Mouse (Mus musculus) cerebellum, adult 11 months (tissue): ENCODE data around the gene Olfr1383.
"Not testable (repeated sequence)": the region's sequence is repeated elsewhere in the genome, so short reads cannot be mapped to it uniquely, and the experiment has no call there.

ENCODE experiments used
- DNase-seq: peaks from one replicate; pipeline ENCODE4 v3.0.0; 2022

Olfr1383 gene

DNA sequence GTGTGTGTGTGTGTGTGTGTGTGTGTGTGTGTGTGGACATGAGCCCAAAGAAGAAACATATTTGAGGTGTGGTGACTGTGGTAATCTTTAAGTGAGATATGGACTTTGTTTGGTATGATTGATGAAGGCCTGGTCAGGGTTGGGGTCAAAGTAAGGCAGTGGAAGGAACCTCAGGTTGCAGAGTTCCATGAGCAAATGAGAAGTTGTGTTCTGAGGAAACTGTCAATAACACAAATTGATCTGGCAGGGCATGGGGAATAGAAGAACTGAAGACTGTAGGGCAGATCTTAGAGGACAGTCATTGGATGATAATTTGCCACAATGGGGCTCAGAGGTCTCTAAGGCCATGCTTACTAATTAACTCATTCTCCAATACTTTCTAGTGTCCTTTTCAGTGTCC is at the start of gene Olfr1383:
TSS of gene Olfr1383 (plus strand) at position 301 of the 400 bp plus-strand sequence.
- no peak for DNase-seq

GRCm38 (mm10) chr11:49485973-49486372 is 33.5 kb upstream of the Olfr1383 start:
- no peak for DNase-seq

GRCm38 (mm10) chr11:49488770-49489169 is 30.7 kb upstream of the Olfr1383 start, which contains the start of gene Olfr1385:
TSS of gene Olfr1385 (plus strand) at chr11:49489070.
- DNase-seq, result not testable (repeated sequence)

GRCm38 (mm10) chr11:49518086-49518485 is 1.4 kb upstream of the Olfr1383 start:
- DNase-seq, result no peak

GRCm38 (mm10) chr11:49527947-49528346 is 8.5 kb downstream of the Olfr1383 start, which contains the start of gene Olfr1382:
TSS of gene Olfr1382 (plus strand) at chr11:49528247.
- DNase-seq, result no peak

DNA sequence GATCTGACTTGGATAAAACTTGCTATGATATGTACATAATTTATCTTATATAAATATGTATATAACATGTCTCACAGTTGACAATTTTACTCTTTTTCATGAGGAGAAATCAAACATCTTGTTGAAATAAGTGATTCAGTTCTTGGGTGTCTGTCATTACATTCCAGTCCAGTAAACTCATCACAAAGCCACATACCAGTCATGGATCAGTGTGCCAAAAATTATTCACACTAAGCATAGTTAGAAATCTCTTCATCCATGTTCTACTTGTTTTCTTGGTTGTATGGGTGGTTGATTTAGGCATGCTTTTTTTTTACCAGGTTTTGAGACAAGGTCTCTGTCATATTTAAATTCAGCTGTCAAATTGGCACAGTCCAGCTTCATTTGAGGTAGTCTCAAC is 13.3 kb downstream of the Olfr1383 start:
- no peak for DNase-seq

GRCm38 (mm10) chr11:49536631-49537030 is 17.2 kb downstream of the Olfr1383 start:
- not testable (repeated sequence) for DNase-seq

GRCm38 (mm10) chr11:49543149-49543548 is 23.7 kb downstream of the Olfr1383 start, which contains the start of gene Olfr1381:
TSS of gene Olfr1381 (plus strand) at chr11:49543449.
- not testable (repeated sequence) for DNase-seq

DNA sequence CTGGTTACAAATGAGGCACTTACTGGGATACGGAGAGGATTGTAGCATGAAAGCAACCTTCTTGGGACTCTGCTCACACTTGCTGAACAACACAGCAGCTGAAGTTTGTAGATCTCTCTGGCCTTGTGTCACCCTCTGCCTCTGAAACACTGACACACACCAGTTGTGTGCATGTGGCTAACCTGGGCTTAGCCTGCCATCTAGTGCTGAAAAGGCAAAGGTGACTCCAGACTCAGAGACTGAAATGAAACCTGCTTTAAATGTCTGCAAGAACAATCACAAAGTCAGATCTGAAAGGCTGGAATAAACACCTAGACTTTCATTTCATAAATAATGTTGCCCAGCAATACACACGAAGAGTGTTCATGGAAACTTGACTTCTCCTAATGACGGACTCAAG is 34.6 kb downstream of the Olfr1383 start:
- DNase-seq, result not testable (repeated sequence)

DNA sequence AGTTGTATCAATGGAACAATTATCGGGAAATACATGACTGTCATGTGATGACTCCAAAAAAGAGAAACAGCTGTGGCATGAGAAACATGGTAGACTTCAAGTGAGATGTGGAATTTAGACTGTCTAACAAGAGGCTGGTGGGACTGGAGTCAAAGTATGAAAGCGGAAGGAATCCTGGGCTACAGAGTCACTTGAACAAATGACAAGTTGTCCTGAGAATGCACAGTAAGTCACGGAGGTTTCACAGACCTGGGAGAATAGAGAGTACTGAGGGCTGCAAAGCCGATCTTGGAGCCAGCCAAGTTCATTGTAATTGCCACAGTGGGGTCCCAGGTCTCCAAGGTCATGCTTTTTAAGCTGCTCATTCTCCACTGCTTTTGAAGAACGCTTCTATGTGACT is 37.1 kb downstream of the Olfr1383 start, which contains the start of gene Olfr1380:
TSS of gene Olfr1380 (plus strand) at position 301 of the 400 bp plus-strand sequence.
- DNase-seq, result not testable (repeated sequence)

- not testable (repeated sequence) for DNase-seq
These were observed 55.6 kb downstream of the Olfr1383 start for GRCm38 (mm10) chr11:49575054-49575453.
